Mouse (Mus musculus) liver, embryonic 12.5 days (tissue): ENCODE data around the gene Gorasp1. TPM values are rescaled to one million over a fixed set of nuclear protein-coding genes. Genes with fewer than 3 reads are reported as not detected.

ENCODE experiments used
- ATAC-seq: fragments of 200-750 bp; cut with Nextera tagmentation; 2 replicates; pipeline ENCODE4 v1.8.0; 2017; ENCODE audit warnings: moderate number of reproducible peaks, mild to moderate bottlenecking, moderate library complexity
- H3K27ac ChIP-seq: fragments of 300-500 bp; sonication (generic); 2 replicates; pipeline ENCODE4 v1.5.1; 2016; ENCODE audit warnings: mild to moderate bottlenecking
- H3K27me3 ChIP-seq: fragments of 300-500 bp; sonication (generic); replicated peaks from 2 replicates; pipeline ENCODE4 v1.6.1; 2016; ENCODE audit warnings: mild to moderate bottlenecking, moderate library complexity
- H3K36me3 ChIP-seq: fragments of 300-500 bp; sonication (generic); 2 replicates; pipeline ENCODE4 v1.6.1; 2016; ENCODE audit warnings: mild to moderate bottlenecking, moderate library complexity
- H3K4me1 ChIP-seq: fragments of 300-500 bp; sonication (generic); 2 replicates; pipeline ENCODE4 v1.6.1; 2016
- H3K4me2 ChIP-seq: fragments of 300-500 bp; sonication (generic); 2 replicates; pipeline ENCODE4 v1.6.1; 2016; ENCODE audit warnings: mild to moderate bottlenecking, moderate library complexity
- H3K4me3 ChIP-seq: fragments of 300-500 bp; sonication (generic); 2 replicates; pipeline ENCODE4 v1.5.1; 2016; ENCODE audit warnings: mild to moderate bottlenecking, moderate library complexity
- H3K9ac ChIP-seq: fragments of 300-500 bp; sonication (generic); 2 replicates; pipeline ENCODE4 v1.6.1; 2016; ENCODE audit warnings: mild to moderate bottlenecking, moderate library complexity
- H3K9me3 ChIP-seq: fragments of 300-500 bp; sonication (generic); replicated peaks from 2 replicates; pipeline ENCODE4 v1.6.1; 2016; ENCODE audit warnings: mild to moderate bottlenecking, moderate library complexity
- WGBS: fragments of 180-500 bp; shearing (Covaris S2); methylation state at CpG from one replicate; pipeline ENCODE4 v1.1.7; 2016; ENCODE audit not compliant: insufficient replicate concordance; 5-methylcytosine and 5-hydroxymethylcytosine counted together
- polyA plus RNA-seq: library from polyadenylated mRNA; unstranded; fragments of >200 nt; fragmentation: Nextera tagmentation; extraction: Ambion mirVana; gene quantifications from 2 replicates; pipeline ENCODE4 v1.2.1, GENCODE M21; 2016

Gene Gorasp1
- polyA plus RNA-seq, 1 experiment from 2014 or later: 15.9 TPM

GRCm38 (mm10) chr9:119913087-119913838 is 24.1 kb downstream of the Gorasp1 start:
- no peaks in the 10 kb centered on the region for H3K9me3 ChIP-seq
- H3K4me1 ChIP-seq: no peaks in the 10 kb centered on the region
- H3K4me3 ChIP-seq: no peak overlapping the region
- H3K27ac ChIP-seq: no peak overlapping the region
- no peaks in the 10 kb centered on the region for H3K27me3 ChIP-seq
- 76% methylated on average over 13 of the region's 13 CpGs for WGBS
- peaks cover 97% of the 10 kb centered on the region for H3K36me3 ChIP-seq
- no peak overlapping the region for H3K9ac ChIP-seq
- no peak for ATAC-seq
- H3K4me2 ChIP-seq: no peak overlapping the region

- H3K4me1 ChIP-seq: no peaks in the 10 kb centered on the region
- 76% methylated on average over 3 of the region's 3 CpGs for WGBS
- no peak overlapping the region for H3K9ac ChIP-seq
- H3K36me3 ChIP-seq: peaks cover 98% of the 10 kb centered on the region
- ATAC-seq: no peak
- no peak overlapping the region for H3K27ac ChIP-seq
- H3K9me3 ChIP-seq: no peaks in the 10 kb centered on the region
- no peaks in the 10 kb centered on the region for H3K27me3 ChIP-seq
- H3K4me3 ChIP-seq: no peak overlapping the region
- no peak overlapping the region for H3K4me2 ChIP-seq
Measured at GRCm38 (mm10) chr9:119909931-119910330, 27.4 kb downstream of the Gorasp1 start.

- H3K4me2 ChIP-seq: no peak overlapping the region
- H3K27me3 ChIP-seq: no peaks in the 10 kb centered on the region
- no peak overlapping the region for H3K27ac ChIP-seq
- H3K9ac ChIP-seq: no peak overlapping the region
- no peak overlapping the region for H3K4me3 ChIP-seq
- no peak for ATAC-seq
- H3K9me3 ChIP-seq: no peaks in the 10 kb centered on the region
- no peaks in the 10 kb centered on the region for H3K4me1 ChIP-seq
- H3K36me3 ChIP-seq: peaks cover 98% of the 10 kb centered on the region
- WGBS: 93% methylated on average over 3 of the region's 3 CpGs
Measured at GRCm38 (mm10) chr9:119908708-119909107, 28.7 kb downstream of the Gorasp1 start.

GRCm38 (mm10) chr9:119902410-119903151 is 34.8 kb downstream of the Gorasp1 start:
- no peak overlapping the region for H3K4me2 ChIP-seq
- H3K9ac ChIP-seq: no peak overlapping the region
- no peak for ATAC-seq
- H3K36me3 ChIP-seq: peaks cover 88% of the 10 kb centered on the region
- H3K4me3 ChIP-seq: no peak overlapping the region
- 80% methylated on average over 12 of the region's 12 CpGs for WGBS
- no peak overlapping the region for H3K27ac ChIP-seq
- H3K4me1 ChIP-seq: no peaks in the 10 kb centered on the region
- no peaks in the 10 kb centered on the region for H3K27me3 ChIP-seq
- no peaks in the 10 kb centered on the region for H3K9me3 ChIP-seq

GRCm38 (mm10) chr9:119899446-119899845 is 37.9 kb downstream of the Gorasp1 start:
- Histone ChIP-seq H3K4me1 (peaks cover 18% of the 10 kb centered on the region), H3K9ac (no peak overlapping the region), H3K4me3 (no peak overlapping the region), H3K9me3 (no peaks in the 10 kb centered on the region), H3K4me2 (no peak overlapping the region), H3K27ac (no peak overlapping the region), H3K27me3 (no peaks in the 10 kb centered on the region), H3K36me3 (peaks cover 60% of the 10 kb centered on the region)
- no peak for ATAC-seq
- WGBS: 74% methylated on average over 2 of the region's 2 CpGs

GRCm38 (mm10) chr9:119895040-119895721 is 42.2 kb downstream of the Gorasp1 start:
- WGBS: 2% methylated on average over 37 of the region's 71 CpGs
- Histone ChIP-seq H3K4me2 (peak overlapping the region; percentile 93), H3K4me3 (peak overlapping the region; percentile 97), H3K9ac (peak overlapping the region; percentile 93), H3K27me3 (no peaks in the 10 kb centered on the region), H3K36me3 (peaks cover 22% of the 10 kb centered on the region), H3K4me1 (peaks cover 25% of the 10 kb centered on the region), H3K27ac (peak overlapping the region; percentile 84), H3K9me3 (no peaks in the 10 kb centered on the region)
- peak; percentile 84 for ATAC-seq

- WGBS: 4% methylated on average over 34 of the region's 34 CpGs
- ATAC-seq: peak; percentile 99
- Histone ChIP-seq H3K9ac (peak within 1 kb of the TSS; percentile 93), H3K27me3 (no peaks in the 10 kb centered on the region), H3K27ac (peak within 1 kb of the TSS; percentile 84), H3K4me2 (peak within 1 kb of the TSS; percentile 93), H3K9me3 (no peaks in the 10 kb centered on the region), H3K36me3 (peaks cover 15% of the 10 kb centered on the region), H3K4me1 (peaks cover 25% of the 10 kb centered on the region), H3K4me3 (peak within 1 kb of the TSS; percentile 97)
Measured at GRCm38 (mm10) chr9:119894339-119895009, 42.9 kb downstream of the Gorasp1 start, which contains the start of gene Wdr48. Wdr48 (plus strand) TSS chr9:119894878.

GRCm38 (mm10) chr9:119893881-119894280 is 43.5 kb downstream of the Gorasp1 start:
- Histone ChIP-seq H3K4me1 (peaks cover 25% of the 10 kb centered on the region), H3K36me3 (peaks cover 11% of the 10 kb centered on the region), H3K4me2 (peak overlapping the region; percentile 93), H3K9me3 (no peaks in the 10 kb centered on the region), H3K9ac (peak overlapping the region; percentile 68), H3K4me3 (peak overlapping the region; percentile 97; the same call in 1 of the 2 replicates), H3K27ac (peak overlapping the region; percentile 84), H3K27me3 (no peaks in the 10 kb centered on the region)
- no peak for ATAC-seq
- 74% methylated on average over 5 of the region's 5 CpGs for WGBS

- no peak overlapping the region for H3K4me2 ChIP-seq
- ATAC-seq: no peak
Measured at GRCm38 (mm10) chr9:119890692-119891091, 46.7 kb downstream of the Gorasp1 start.

GRCm38 (mm10) chr9:119889446-119889845 is 47.9 kb downstream of the Gorasp1 start:
- no peaks in the 10 kb centered on the region for H3K27me3 ChIP-seq
- H3K9ac ChIP-seq: no peak overlapping the region
- 74% methylated on average over 9 of the region's 9 CpGs for WGBS
- H3K36me3 ChIP-seq: no peaks in the 10 kb centered on the region
- ATAC-seq: no peak
- peaks cover 14% of the 10 kb centered on the region for H3K4me1 ChIP-seq
- H3K4me3 ChIP-seq: no peak overlapping the region
- H3K4me2 ChIP-seq: no peak overlapping the region
- H3K9me3 ChIP-seq: no peaks in the 10 kb centered on the region
- no peak overlapping the region for H3K27ac ChIP-seq

More at GRCm38 (mm10) chr9:119890692-119891091, 46.7 kb downstream of the Gorasp1 start:
- Histone ChIP-seq H3K9me3 (no peaks in the 10 kb centered on the region), H3K4me1 (peaks cover 19% of the 10 kb centered on the region), H3K4me3 (no peak overlapping the region), H3K9ac (no peak overlapping the region), H3K36me3 (no peaks in the 10 kb centered on the region), H3K27me3 (no peaks in the 10 kb centered on the region), H3K27ac (no peak overlapping the region)
- WGBS: 51% methylated on average over 2 of the region's 2 CpGs

- H3K4me3 ChIP-seq: no peak overlapping the region
- no peak overlapping the region for H3K4me2 ChIP-seq
- no peak for ATAC-seq
- H3K9me3 ChIP-seq: no peaks in the 10 kb centered on the region
- peaks cover 8% of the 10 kb centered on the region; the same call in 1 of the 2 replicates for H3K4me1 ChIP-seq
- 66% methylated on average over 2 of the region's 2 CpGs for WGBS
- H3K27ac ChIP-seq: no peak overlapping the region
- no peak overlapping the region for H3K9ac ChIP-seq
- no peaks in the 10 kb centered on the region for H3K36me3 ChIP-seq
- no peaks in the 10 kb centered on the region for H3K27me3 ChIP-seq
Measured at GRCm38 (mm10) chr9:119888843-119889246, 48.5 kb downstream of the Gorasp1 start.
